Mouse (Mus musculus) thymus, postnatal 4 days (tissue): Measurements from ENCODE around the gene Il22ra1.

Source experiments
- DNase-seq: peaks from one replicate; pipeline ENCODE4 v3.0.0; 2021

Gene Il22ra1

DNA sequence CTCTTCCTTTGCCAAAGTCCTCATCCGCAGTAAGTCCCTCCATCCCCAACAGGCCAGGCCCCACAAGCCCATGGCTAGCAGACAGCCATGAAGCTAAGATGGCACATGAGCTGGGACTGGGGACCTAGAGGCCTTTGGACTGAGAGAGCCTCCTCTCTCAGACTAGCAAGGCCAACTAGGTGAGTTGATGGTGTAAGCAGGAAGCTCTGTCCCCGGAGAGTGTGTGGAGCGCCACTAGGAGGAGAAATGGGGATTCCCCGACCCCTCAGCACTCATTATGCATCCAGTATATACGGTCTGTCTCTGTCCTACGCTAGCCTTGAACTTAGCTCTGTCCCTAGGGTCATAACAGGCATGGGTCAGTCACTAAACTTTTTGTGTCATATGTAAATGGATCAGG is 43.6 kb downstream of the Il22ra1 start:
- DNase-seq: no peak

GRCm38 (mm10) chr4:135772671-135773070 is 44.7 kb downstream of the Il22ra1 start:
- DNase-seq: no peak

- no peak for DNase-seq
These were observed 46.5 kb downstream of the Il22ra1 start for GRCm38 (mm10) chr4:135774496-135774895.

- no peak for DNase-seq
These were observed 48.9 kb downstream of the Il22ra1 start for GRCm38 (mm10) chr4:135776850-135777249.

DNA sequence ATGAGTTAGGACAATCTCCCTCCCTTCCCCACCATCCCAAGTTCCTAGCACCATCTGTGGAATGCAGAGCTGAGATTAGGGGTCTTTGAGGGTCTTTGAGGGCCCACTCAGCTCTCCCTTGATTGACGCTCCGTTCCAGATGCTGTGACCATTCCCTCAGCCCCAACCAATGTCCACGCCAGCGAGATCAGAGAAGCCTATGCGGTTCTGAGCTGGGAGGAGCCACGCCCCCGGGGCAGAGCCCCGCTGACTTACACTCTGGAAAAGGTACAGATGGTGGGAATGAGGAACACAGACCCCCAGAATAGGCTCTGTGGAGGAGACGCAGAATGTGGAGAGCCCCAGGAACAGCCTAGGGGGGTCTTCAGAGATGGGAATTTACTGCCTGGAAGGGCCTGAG is 51.7 kb downstream of the Il22ra1 start:
- no peak for DNase-seq

- DNase-seq: no peak
These were observed 52.3 kb downstream of the Il22ra1 start for GRCm38 (mm10) chr4:135780255-135780654.

DNA sequence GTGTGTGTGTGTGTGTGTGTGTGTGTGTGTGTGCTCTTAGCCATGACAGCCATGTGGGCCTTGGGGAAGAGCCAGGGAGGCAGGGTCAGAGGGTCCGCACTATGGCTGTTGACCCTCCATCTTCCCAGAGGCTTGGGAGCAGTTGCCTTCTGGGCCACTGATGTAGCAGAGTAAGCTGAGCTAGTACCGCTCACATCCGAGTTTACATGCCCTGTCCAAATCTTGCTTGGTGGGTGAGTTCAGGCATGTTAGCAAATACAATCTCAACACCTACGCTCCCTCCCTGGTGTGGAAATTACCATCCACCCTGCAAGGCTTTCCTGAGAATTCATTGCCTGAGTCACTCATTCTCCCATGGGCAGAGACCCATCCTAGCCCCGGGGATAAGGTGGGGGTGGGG is 53.3 kb downstream of the Il22ra1 start:
- no peak for DNase-seq

- no peak for DNase-seq
These were observed 58.6 kb downstream of the Il22ra1 start for GRCm38 (mm10) chr4:135786581-135786980.

GRCm38 (mm10) chr4:135787271-135787670 is 59.3 kb downstream of the Il22ra1 start:
- no peak for DNase-seq

DNA sequence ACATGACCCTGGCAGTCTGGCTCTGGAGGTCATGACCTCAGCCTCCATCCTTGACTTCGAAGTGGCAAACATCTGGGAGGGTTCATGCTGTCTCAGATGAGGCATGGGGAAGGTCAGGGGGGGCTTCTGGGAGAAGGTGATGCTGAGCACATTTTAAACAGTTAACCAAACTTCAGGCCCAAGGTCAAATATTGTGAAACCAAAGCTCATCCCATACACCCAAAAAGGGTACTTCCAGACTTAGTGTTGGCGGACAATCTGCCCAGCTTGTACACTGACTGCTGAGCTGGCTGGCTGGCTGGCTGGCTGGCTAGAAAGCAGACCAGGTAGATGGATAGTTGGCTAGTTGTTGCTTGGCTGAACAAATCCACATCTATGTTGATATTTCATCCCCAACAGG is 61.2 kb downstream of the Il22ra1 start:
- no peak for DNase-seq

- DNase-seq: no peak
These were observed 64.8 kb downstream of the Il22ra1 start for GRCm38 (mm10) chr4:135792821-135793220.

DNA sequence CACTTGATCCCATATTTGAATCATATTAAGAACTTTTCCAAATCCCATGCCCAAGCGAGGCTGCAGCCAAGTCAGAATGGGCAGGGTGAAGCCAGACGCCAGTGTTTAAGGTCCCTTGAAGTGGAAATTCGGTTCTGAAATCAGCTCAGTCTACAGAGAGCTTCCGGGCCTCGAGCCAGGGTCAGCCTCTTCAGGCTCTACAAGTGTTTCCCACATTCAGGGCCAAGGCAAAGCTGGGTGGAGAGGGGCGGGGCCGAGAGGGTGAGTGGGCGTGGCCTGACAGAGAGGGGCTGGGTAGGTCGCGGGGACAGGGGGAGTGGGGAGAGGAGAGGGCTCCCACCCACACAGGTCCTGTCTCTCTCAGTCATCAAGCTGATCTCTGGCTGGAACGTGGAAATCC is 70.0 kb downstream of the Il22ra1 start:
- DNase-seq: peak; percentile 33

- peak; percentile 90 for DNase-seq
These were observed 73.6 kb downstream of the Il22ra1 start for GRCm38 (mm10) chr4:135801543-135801942.
